Mouse (Mus musculus): ENCODE measurements at regions not wholly inside any gene's neighbourhood (a gene's known extent, or its start where the extent isn't known, plus 50 kb on each side); places are given as distances from the start of the nearest gene placed in this dataset.

DNA sequence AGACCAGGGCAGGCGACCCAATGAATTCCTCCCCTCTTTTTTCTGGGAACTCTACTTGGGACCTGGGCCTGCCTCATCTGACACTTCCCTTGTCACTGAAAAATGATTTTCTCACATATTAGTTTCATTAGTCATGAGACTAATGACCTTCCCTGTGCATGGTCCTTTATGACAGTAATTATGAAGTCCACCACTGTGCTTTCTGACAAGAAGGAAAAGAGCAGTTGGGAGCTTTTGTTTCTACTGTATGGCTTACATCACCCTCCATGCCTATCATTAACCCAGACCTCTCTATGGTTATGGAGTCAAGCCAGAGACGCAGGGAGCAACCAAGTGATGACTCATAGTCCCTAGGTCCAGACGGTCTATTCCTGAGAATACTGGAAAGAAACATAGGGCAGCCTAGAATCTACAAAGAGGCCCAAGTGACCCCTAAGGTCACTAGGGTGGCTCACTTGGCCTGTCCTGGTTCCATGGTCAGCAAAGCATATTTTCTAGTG lies 109.8 kb upstream of the Plxna4 start:
- no peaks in the 10 kb centered on the region for H3K4me1 ChIP-seq
- H3K36me3 ChIP-seq, result no peaks in the 10 kb centered on the region
- no peak overlapping the region for H3K9ac ChIP-seq
- no peak overlapping the region for H3K4me2 ChIP-seq
- H3K4me3 ChIP-seq, result no peak overlapping the region
- H3K27ac ChIP-seq, result no peak overlapping the region
- ATAC-seq (ENCODE audit: insufficient number of reproducible peaks, insufficient read depth, low FRiP score, low TSS enrichment, low read depth), result no peak
- no peaks in the 10 kb centered on the region for H3K27me3 ChIP-seq
- 0 out of 2 replicates have a peak, but pooled peaks cover 2% of the 10 kb centered on the region for H3K9me3 ChIP-seq
- 80% methylated on average over 3 of the region's 3 CpGs for WGBS

DNA sequence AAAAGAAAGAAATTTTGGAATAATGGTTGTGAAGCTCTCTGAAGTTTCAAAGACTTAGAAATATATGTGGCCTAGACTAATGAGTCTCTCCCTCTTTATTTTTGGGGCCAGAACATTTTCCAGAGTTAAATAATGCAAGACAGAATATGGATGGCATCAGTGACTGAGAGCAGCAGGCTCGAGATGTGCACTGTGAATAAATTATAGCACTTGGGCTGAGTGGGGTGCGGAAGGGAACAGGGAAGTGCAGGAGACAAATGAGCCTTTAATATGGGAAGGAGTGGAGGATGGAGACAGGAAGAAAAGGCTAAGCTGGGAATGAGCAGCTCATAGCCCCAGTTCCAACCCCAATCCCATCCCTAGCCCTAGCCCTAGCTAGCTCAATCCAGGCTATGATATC lies 108.0 kb upstream of the Plxna4 start:
- Histone ChIP-seq H3K4me2 (no peak overlapping the region), H3K36me3 (no peaks in the 10 kb centered on the region), H3K4me1 (no peaks in the 10 kb centered on the region), H3K4me3 (no peak overlapping the region), H3K9ac (no peak overlapping the region), H3K27me3 (no peaks in the 10 kb centered on the region), H3K27ac (no peak overlapping the region), H3K9me3 (0 out of 2 replicates have a peak, but pooled peaks cover 2% of the 10 kb centered on the region)
- 73% methylated on average over 2 of the region's 2 CpGs for WGBS
- ATAC-seq (ENCODE audit: insufficient number of reproducible peaks, insufficient read depth, low FRiP score, low TSS enrichment, low read depth), result no peak

DNA sequence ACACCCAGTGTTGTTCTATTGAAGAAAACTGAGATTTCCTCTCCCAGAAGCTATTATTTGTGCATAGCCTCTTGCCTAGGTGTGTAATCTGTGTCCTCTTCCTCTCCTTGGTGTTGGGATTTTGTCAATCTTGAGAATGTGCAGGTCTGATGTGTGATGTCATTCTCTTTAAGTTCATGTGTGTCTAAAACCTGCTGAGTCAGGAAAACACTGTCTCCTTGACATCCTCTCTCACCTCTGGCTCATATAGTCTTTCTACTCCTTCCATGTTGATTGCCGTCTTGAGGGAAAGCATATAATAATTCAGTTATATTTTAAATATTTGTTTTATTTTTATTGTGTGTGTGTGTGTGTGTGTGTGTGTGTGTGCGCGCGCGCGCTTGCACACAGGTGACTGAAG lies 84.6 kb upstream of the Plxna4 start:
- Histone ChIP-seq H3K27me3 (no peaks in the 10 kb centered on the region), H3K9me3 (no peaks in the 10 kb centered on the region), H3K4me1 (no peaks in the 10 kb centered on the region), H3K36me3 (no peaks in the 10 kb centered on the region), H3K4me3 (no peak overlapping the region), H3K9ac (no peak overlapping the region), H3K27ac (no peak overlapping the region), H3K4me2 (no peak overlapping the region)
- no peak for ATAC-seq (ENCODE audit: insufficient number of reproducible peaks, insufficient read depth, low FRiP score, low TSS enrichment, low read depth)
- WGBS, result 98% methylated on average over 6 of the region's 6 CpGs

DNA sequence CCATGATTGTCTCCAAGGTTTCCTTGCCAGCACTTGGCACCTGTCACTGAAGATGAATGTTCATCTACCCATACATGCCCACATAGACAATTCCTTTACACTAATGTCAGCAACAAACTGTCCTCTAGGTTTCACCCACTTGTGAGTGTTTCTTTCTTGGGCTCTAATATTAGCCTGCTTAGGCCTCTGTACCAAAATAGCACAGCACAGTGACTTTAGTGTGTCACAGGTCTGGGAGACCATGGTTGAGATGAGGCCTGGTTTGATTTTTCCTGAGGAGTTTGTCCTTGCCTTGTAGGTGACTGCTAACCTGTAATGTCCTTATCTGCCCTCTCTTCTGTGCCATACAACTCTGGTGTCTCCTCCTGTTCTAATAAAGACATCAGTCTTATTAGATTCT lies 71.8 kb upstream of the Plxna4 start:
- H3K27ac ChIP-seq, result no peak overlapping the region

DNA sequence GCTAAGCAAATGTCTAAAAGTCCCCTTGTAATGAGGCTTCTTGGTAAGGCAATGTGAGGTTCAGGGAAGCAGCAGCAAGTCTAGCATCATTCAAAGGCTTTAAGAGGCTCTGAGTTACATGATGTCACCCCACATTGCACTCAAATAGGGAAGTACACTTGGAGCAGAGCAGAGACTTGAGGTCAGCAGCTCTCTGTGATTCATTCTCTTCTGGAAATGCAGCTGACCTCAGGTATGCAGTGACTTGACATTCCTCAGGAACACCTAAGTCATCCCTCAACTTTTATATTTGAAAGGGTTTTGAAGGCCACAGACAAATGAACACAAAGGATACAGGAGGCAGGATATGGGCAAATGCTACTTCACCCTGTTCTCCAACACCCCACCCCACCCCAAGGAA lies 69.4 kb upstream of the Plxna4 start:
- H3K36me3 ChIP-seq, result no peaks in the 10 kb centered on the region
- no peaks in the 10 kb centered on the region for H3K4me1 ChIP-seq
- no peak for ATAC-seq (ENCODE audit: insufficient number of reproducible peaks, insufficient read depth, low FRiP score, low TSS enrichment, low read depth)
- H3K27ac ChIP-seq, result no peak overlapping the region
- no peaks in the 10 kb centered on the region for H3K27me3 ChIP-seq
- no peaks in the 10 kb centered on the region for H3K9me3 ChIP-seq
- H3K4me2 ChIP-seq, result no peak overlapping the region
- no peak overlapping the region for H3K9ac ChIP-seq
- no peak overlapping the region for H3K4me3 ChIP-seq

More for the DNA sequence above, 71.8 kb upstream of the Plxna4 start:
- Histone ChIP-seq H3K4me1 (no peaks in the 10 kb centered on the region), H3K36me3 (no peaks in the 10 kb centered on the region), H3K27me3 (no peaks in the 10 kb centered on the region), H3K4me2 (no peak overlapping the region), H3K9me3 (no peaks in the 10 kb centered on the region), H3K4me3 (no peak overlapping the region), H3K9ac (no peak overlapping the region)
- no peak for ATAC-seq (ENCODE audit: insufficient number of reproducible peaks, insufficient read depth, low FRiP score, low TSS enrichment, low read depth)

DNA sequence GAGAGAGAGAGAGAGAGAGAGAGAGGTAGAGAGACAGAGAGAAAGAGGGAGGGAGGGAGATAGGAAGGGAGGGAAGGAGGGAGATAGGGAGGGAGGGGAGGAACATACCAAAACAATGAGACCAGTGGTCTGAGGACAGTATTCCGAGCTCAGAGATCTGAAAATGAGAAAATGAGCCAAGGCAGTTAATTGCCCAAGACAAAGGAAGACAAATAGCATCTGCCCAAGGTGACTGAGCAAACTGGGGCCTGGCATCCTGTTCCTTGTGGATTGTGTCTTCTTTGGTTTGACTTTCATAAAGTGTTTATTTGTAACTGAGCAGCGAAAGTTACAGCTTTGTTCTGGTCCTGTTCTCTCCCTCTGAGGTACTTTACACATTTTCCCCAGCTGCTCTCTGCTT lies 66.2 kb upstream of the Plxna4 start:
- no peak for ATAC-seq (ENCODE audit: insufficient number of reproducible peaks, insufficient read depth, low FRiP score, low TSS enrichment, low read depth)
- Histone ChIP-seq H3K4me1 (no peaks in the 10 kb centered on the region), H3K27ac (no peak overlapping the region), H3K9ac (no peak overlapping the region), H3K9me3 (no peaks in the 10 kb centered on the region), H3K4me3 (no peak overlapping the region), H3K36me3 (no peaks in the 10 kb centered on the region), H3K4me2 (no peak overlapping the region), H3K27me3 (no peaks in the 10 kb centered on the region)
- 60% methylated on average over 2 of the region's 2 CpGs for WGBS

DNA sequence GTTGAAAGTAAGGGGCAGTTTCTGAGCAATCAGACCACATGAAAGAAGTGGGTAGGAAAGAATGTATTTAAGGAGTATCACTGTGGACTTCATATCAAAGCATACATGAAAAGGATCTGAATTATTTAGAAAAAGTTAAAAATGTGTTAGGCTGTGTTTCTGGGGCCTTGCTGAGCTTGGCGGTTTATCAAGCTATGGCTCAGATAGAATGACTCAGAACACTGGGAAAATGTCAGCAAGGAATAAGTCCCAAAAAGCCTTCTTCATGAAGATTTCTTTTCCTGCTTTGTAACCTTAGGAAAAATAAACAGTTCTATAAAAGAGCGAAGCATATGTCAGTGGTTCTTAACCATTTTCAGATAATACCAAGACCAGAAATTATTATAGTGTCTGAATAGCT lies 56.0 kb upstream of the Plxna4 start:
- ATAC-seq (ENCODE audit: insufficient number of reproducible peaks, insufficient read depth, low FRiP score, low TSS enrichment, low read depth), result no peak
- no peak overlapping the region for H3K9ac ChIP-seq
- H3K4me2 ChIP-seq, result no peak overlapping the region
- no peaks in the 10 kb centered on the region for H3K27me3 ChIP-seq
- no peaks in the 10 kb centered on the region for H3K9me3 ChIP-seq
- no peak overlapping the region for H3K27ac ChIP-seq
- no peaks in the 10 kb centered on the region for H3K36me3 ChIP-seq
- 96% methylated on average over 2 of the region's 2 CpGs for WGBS
- no peaks in the 10 kb centered on the region for H3K4me1 ChIP-seq
- no peak overlapping the region for H3K4me3 ChIP-seq

DNA sequence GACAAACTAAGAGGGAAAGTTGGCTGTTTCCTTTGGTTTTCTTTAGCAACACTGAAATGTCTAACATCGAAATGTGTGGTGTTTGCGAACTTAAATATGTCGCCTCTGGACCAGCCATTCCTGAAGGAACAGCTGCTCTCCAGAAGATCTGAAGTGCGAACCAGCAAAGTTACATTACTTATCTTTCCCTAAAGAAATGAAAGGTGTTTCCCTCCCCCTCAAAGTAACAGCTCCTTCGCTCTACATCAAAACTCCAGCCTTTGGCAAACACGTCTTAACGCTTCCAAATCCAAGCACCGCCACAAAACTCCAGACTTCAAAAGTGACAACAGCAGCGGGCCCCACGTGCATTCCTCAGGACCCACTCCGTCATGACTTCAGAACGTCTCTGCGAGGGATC lies 50.9 kb upstream of the Plxna4 start:
- Histone ChIP-seq H3K9me3 (no peaks in the 10 kb centered on the region), H3K4me2 (no peak overlapping the region), H3K27me3 (no peaks in the 10 kb centered on the region), H3K36me3 (no peaks in the 10 kb centered on the region), H3K4me3 (no peak overlapping the region), H3K4me1 (no peaks in the 10 kb centered on the region), H3K9ac (no peak overlapping the region), H3K27ac (no peak overlapping the region)
- 84% methylated on average over 13 of the region's 13 CpGs for WGBS
- ATAC-seq (ENCODE audit: insufficient number of reproducible peaks, insufficient read depth, low FRiP score, low TSS enrichment, low read depth), result no peak
